Mouse (Mus musculus): ENCODE results near the gene Dram1. TPM values are rescaled to one million over a fixed set of nuclear protein-coding genes. Genes with fewer than 3 reads are reported as not detected.

Dram1 gene
- 4.0 and 8.4 TPM in 2 replicates for polyA plus RNA-seq (2011; ENCODE audit: insufficient read depth, insufficient read length, low replicate concordance, missing spikeins)

DNA sequence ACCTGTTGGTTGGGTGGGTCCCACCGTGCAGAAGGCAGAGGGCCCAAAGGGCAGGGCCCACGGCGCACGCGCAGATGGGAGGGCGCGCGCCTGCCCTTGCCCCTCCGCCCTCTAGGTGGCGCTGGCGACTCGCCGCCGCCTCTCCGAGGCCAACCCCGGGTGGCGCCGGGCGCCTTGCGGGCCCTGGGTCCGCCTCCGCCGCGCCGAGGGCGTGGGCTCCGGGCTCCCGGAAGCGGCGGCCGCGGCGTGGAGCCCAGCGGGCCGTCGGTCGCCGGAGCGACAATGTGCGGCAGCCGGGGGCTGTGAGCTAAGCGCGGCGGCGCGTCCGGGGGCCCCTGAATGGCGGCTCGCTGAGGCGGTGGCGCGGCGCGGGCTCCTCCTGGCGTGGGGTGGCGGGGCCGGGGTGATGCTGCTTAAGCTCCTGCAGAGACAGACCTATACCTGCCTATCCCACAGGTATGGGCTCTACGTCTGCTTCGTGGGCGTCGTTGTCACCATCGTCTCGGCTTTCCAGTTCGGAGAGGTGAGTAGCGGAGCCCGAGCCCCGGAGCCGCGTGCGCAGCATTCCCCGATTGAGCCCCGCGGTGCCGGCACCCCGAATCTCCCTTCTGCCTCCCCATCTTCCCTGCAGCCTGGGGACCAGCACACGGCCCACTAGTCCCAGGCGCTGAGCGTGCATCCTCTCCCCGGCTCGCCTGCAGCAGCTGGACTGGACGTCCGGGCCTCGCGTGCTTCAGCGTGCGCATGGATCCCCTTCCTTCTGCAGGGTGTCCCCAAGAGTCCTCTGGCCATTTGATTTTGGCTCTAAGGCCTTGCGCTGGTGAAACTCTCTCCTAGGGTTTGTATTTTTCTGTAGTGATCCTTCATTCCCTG, at the start of gene Dram1, which contains the start of gene Gnptab:
TSS of gene Dram1 (minus strand) at position 68 of the 873 bp plus-strand sequence.
TSS of gene Gnptab (plus strand) at position 120 of the 873 bp plus-strand sequence.
- Histone ChIP-seq H3K4me1 (ENCODE audit: control insufficient read depth, insufficient read depth, low read length) (peaks cover 5% of the 10 kb centered on the region), H3K27ac (ENCODE audit: control insufficient read depth, insufficient read depth, low read depth, low read length, poor library complexity) (peak within 1 kb of the TSS; percentile 46), H3K4me3 (replicated peaks; ENCODE audit: control insufficient read depth, low read depth, low read length) (peak within 1 kb of the TSS; percentile 92)
- peak; percentile 84 for TF ChIP-seq CTCF (IDR thresholded peaks at IDR 0.05; ENCODE audit: control insufficient read depth, insufficient read depth, low read length)
- TF ChIP-seq POLR2A (IDR thresholded peaks at IDR 0.05; ENCODE audit: borderline replicate concordance, control insufficient read depth, low read depth, low read length): peak; percentile 20; the same call in 1 of the 2 replicates
- WGBS: under 1% methylated on average over 87 of the region's 87 CpGs

DNA sequence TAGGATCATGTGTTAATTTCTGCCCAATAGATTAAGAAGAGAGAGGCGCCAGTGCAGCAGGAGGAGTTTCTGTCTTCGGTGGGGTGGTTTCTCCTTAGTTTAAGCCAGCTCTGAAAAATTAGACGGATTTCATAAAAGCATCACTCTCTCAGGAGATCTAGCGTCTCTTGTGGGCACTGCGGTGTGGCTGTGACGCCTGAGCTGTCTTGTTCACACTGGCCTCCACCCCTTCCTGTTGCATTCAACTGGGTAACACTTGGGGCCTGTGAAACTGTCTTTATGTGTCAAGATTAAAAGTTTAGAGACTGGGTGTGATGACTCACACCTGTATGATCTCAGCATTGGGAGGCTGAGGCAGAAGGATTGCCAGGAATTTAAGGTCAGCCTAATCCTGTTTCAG, 49.1 kb upstream of the Dram1 start:
- no peak overlapping the region for H3K27ac ChIP-seq (ENCODE audit: control insufficient read depth, insufficient read depth, low read depth, low read length, poor library complexity)
- H3K4me1 ChIP-seq (ENCODE audit: control insufficient read depth, insufficient read depth, low read length): no peaks in the 10 kb centered on the region
- no peak overlapping the region for H3K4me3 ChIP-seq (replicated peaks; ENCODE audit: control insufficient read depth, low read depth, low read length)
- TF ChIP-seq CTCF (IDR thresholded peaks at IDR 0.05; ENCODE audit: control insufficient read depth, insufficient read depth, low read length) (no peak), POLR2A (IDR thresholded peaks at IDR 0.05; ENCODE audit: borderline replicate concordance, control insufficient read depth, low read depth, low read length) (no peak)
- WGBS: 88% methylated on average over 6 of the region's 6 CpGs

DNA sequence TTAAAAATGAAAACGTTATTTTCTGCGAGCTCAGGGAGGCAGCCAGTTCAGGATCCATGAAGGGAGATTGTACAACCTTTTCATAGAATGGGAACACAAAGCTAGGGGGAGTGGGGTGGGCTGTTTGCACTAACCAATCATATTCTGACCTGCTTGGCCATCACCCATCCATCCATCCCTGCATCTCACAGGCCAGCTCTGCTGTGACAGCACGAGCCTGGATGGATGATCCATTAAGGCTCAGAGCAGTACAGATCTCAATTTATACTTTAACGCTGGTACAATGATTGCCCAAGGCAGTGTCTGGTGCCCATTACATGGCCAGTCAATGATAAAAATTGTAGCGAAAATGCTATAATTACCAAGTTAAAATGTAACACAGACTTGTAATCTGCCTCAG, 48.0 kb upstream of the Dram1 start:
- H3K4me3 ChIP-seq (replicated peaks; ENCODE audit: control insufficient read depth, low read depth, low read length): no peak overlapping the region
- 66% methylated on average over 5 of the region's 5 CpGs for WGBS
- no peak overlapping the region for H3K27ac ChIP-seq (ENCODE audit: control insufficient read depth, insufficient read depth, low read depth, low read length, poor library complexity)
- peaks cover 4% of the 10 kb centered on the region for H3K4me1 ChIP-seq (ENCODE audit: control insufficient read depth, insufficient read depth, low read length)
- TF ChIP-seq POLR2A (IDR thresholded peaks at IDR 0.05; ENCODE audit: borderline replicate concordance, control insufficient read depth, low read depth, low read length) (no peak), CTCF (IDR thresholded peaks at IDR 0.05; ENCODE audit: control insufficient read depth, insufficient read depth, low read length) (no peak)

GRCm38 (mm10) chr10:88426158-88426816, 47.4 kb upstream of the Dram1 start:
- Histone ChIP-seq H3K27ac (ENCODE audit: control insufficient read depth, insufficient read depth, low read depth, low read length, poor library complexity) (no peak overlapping the region), H3K4me3 (replicated peaks; ENCODE audit: control insufficient read depth, low read depth, low read length) (no peak overlapping the region), H3K4me1 (ENCODE audit: control insufficient read depth, insufficient read depth, low read length) (peaks cover 6% of the 10 kb centered on the region)
- WGBS: 87% methylated on average over 2 of the region's 2 CpGs
- no peak for TF ChIP-seq POLR2A (IDR thresholded peaks at IDR 0.05; ENCODE audit: borderline replicate concordance, control insufficient read depth, low read depth, low read length)
- TF ChIP-seq CTCF (IDR thresholded peaks at IDR 0.05; ENCODE audit: control insufficient read depth, insufficient read depth, low read length): no peak

DNA sequence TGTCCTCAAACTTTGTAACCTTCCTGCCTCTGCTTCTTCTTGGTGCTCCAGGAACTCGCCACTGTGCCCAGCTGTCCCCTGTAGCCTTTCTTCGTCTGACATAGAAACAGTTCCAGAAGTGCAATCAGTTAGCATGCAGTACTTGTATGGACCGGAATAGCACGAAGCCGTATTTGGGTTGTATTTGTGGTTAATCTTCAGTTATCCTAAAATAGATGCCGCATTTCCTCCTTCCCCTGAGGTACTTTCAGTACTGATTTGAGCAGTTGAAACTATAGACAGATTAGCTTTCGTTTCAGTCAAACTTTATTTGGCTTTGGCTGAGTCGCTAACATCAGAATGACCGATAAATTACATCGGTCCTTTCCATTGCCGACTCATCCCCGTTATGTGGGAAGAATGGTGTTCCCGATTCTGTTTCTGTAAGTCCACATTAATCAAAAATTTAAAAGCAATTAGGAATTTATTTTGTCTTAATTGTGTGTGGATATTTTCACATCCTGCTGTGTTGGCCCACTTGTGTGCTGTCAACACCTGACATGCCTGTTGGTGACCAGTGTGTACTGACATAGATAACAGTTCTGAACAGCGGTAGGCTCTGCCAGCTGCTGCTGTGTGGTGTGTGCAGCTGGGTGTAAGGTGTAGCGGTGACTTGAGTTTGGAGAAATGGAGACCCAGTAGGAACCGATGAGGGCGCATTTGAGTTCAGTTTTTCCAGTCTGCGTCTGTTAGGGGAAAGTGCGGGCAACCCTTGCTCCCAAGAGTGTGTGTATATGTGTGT, 42.0 kb upstream of the Dram1 start:
- peak overlapping the region; percentile 84 for H3K27ac ChIP-seq (ENCODE audit: control insufficient read depth, insufficient read depth, low read depth, low read length, poor library complexity)
- 32% methylated on average over 19 of the region's 19 CpGs for WGBS
- H3K4me3 ChIP-seq (replicated peaks; ENCODE audit: control insufficient read depth, low read depth, low read length): peak overlapping the region; percentile 35

DNA sequence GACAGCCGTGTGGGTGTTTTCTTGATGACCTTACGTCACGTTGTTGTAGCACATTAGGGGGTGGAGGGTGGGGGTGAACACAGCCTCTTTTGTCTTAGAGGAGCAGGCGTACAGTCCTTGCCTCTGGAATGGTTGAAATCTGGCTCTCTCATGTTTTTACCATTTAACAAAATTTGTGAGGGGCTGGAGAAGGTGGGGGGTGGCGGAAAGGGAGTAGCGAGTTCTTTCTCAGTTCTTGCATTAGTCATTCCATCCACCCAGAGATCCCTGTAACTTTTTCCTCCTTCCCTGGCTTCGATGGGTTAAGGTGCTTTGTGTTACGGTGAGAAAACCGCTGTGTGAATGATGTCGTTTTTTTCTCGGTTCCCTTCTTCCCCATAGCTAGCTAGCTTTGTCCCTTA, 41.3 kb upstream of the Dram1 start:
- TF ChIP-seq POLR2A (IDR thresholded peaks at IDR 0.05; ENCODE audit: borderline replicate concordance, control insufficient read depth, low read depth, low read length) (no peak), CTCF (IDR thresholded peaks at IDR 0.05; ENCODE audit: control insufficient read depth, insufficient read depth, low read length) (no peak)
- WGBS: 34% methylated on average over 11 of the region's 11 CpGs
- Histone ChIP-seq H3K4me1 (ENCODE audit: control insufficient read depth, insufficient read depth, low read length) (peaks cover 7% of the 10 kb centered on the region), H3K27ac (ENCODE audit: control insufficient read depth, insufficient read depth, low read depth, low read length, poor library complexity) (peak overlapping the region; percentile 77), H3K4me3 (replicated peaks; ENCODE audit: control insufficient read depth, low read depth, low read length) (no peak overlapping the region)

More for the DNA sequence above, 42.0 kb upstream of the Dram1 start:
- H3K4me1 ChIP-seq (ENCODE audit: control insufficient read depth, insufficient read depth, low read length): peaks cover 7% of the 10 kb centered on the region
- TF ChIP-seq POLR2A (IDR thresholded peaks at IDR 0.05; ENCODE audit: borderline replicate concordance, control insufficient read depth, low read depth, low read length): no peak
- TF ChIP-seq CTCF (IDR thresholded peaks at IDR 0.05; ENCODE audit: control insufficient read depth, insufficient read depth, low read length): no peak

- Histone ChIP-seq H3K4me1 (ENCODE audit: control insufficient read depth, insufficient read depth, low read length) (peaks cover 6% of the 10 kb centered on the region), H3K27ac (ENCODE audit: control insufficient read depth, insufficient read depth, low read depth, low read length, poor library complexity) (no peak overlapping the region), H3K4me3 (replicated peaks; ENCODE audit: control insufficient read depth, low read depth, low read length) (no peak overlapping the region)
- TF ChIP-seq POLR2A (IDR thresholded peaks at IDR 0.05; ENCODE audit: borderline replicate concordance, control insufficient read depth, low read depth, low read length) (no peak), CTCF (IDR thresholded peaks at IDR 0.05; ENCODE audit: control insufficient read depth, insufficient read depth, low read length) (no peak)
- 36% methylated on average over 5 of the region's 5 CpGs for WGBS
These were observed 38.8 kb upstream of the Dram1 start for GRCm38 (mm10) chr10:88417686-88418085.

Measured in bone marrow, adult 2 months (tissue).